Mouse (Mus musculus) liver, embryonic 15.5 days (tissue): ENCODE data around the gene Me3. TPM values are rescaled to one million over a fixed set of nuclear protein-coding genes. Genes with fewer than 3 reads are reported as not detected.

Experiments
- ATAC-seq: fragments of 200-750 bp; cut with Nextera tagmentation; 2 replicates; pipeline ENCODE4 v1.8.0; 2017; ENCODE audit warnings: moderate number of reproducible peaks, mild to moderate bottlenecking, moderate library complexity; ENCODE audit not compliant: insufficient read depth
- H3K27ac ChIP-seq: fragments of 300-500 bp; sonication (generic); replicated peaks from 2 replicates; pipeline ENCODE4 v1.5.1; 2015; ENCODE audit warnings: mild to moderate bottlenecking, inconsistent platforms
- H3K27me3 ChIP-seq: fragments of 300-500 bp; sonication (generic); 2 replicates; pipeline ENCODE4 v1.6.1; 2015; ENCODE audit warnings: mild to moderate bottlenecking, inconsistent platforms
- H3K36me3 ChIP-seq: fragments of 300-500 bp; sonication (generic); replicated peaks from 2 replicates; pipeline ENCODE4 v1.6.1; 2015; ENCODE audit warnings: moderate library complexity, mild to moderate bottlenecking, inconsistent platforms
- H3K4me1 ChIP-seq: fragments of 300-500 bp; sonication (generic); replicated peaks from 2 replicates; pipeline ENCODE4 v1.6.1; 2015; ENCODE audit warnings: inconsistent platforms
- H3K4me2 ChIP-seq: fragments of 300-500 bp; sonication (generic); 2 replicates; pipeline ENCODE4 v1.6.1; 2015; ENCODE audit warnings: moderate library complexity, mild to moderate bottlenecking, inconsistent platforms
- H3K4me3 ChIP-seq: fragments of 300-500 bp; sonication (generic); replicated peaks from 2 replicates; pipeline ENCODE4 v1.5.1; 2015; ENCODE audit warnings: mild to moderate bottlenecking, inconsistent platforms
- H3K9ac ChIP-seq: fragments of 300-500 bp; sonication (generic); 2 replicates; pipeline ENCODE4 v1.6.1; 2015; ENCODE audit warnings: moderate library complexity, mild to moderate bottlenecking, inconsistent platforms
- H3K9me3 ChIP-seq: fragments of 300-500 bp; sonication (generic); replicated peaks from 2 replicates; pipeline ENCODE4 v1.6.1; 2016; ENCODE audit warnings: inconsistent platforms
- WGBS: fragments of 180-500 bp; shearing (Covaris S2); methylation state at CpG from one replicate; pipeline ENCODE4 v1.1.7; 2015; ENCODE audit warnings: mixed read lengths; ENCODE audit not compliant: insufficient replicate concordance; 5-methylcytosine and 5-hydroxymethylcytosine counted together
- polyA plus RNA-seq: library from polyadenylated mRNA; unstranded; fragments of >200 nt; fragmentation: Nextera tagmentation; extraction: Ambion mirVana; gene quantifications from 2 replicates; pipeline ENCODE4 v1.2.1, GENCODE M21; 2015

Me3 gene
- polyA plus RNA-seq, 1 experiment from 2014 or later = 0.07 TPM

- Histone ChIP-seq H3K36me3 (no peaks in the 10 kb centered on the region), H3K9ac (no peak overlapping the region), H3K27ac (no peak overlapping the region), H3K4me3 (no peak overlapping the region), H3K4me1 (0 out of 2 replicates have a peak, but pooled peaks cover 4% of the 10 kb centered on the region), H3K9me3 (no peaks in the 10 kb centered on the region), H3K27me3 (peaks cover 9% of the 10 kb centered on the region), H3K4me2 (no peak overlapping the region)
- ATAC-seq = no peak
- WGBS = 60% methylated on average over 4 of the region's 4 CpGs
Measured at GRCm38 (mm10) chr7:89629006-89629405, 3.2 kb upstream of the Me3 start.

GRCm38 (mm10) chr7:89629914-89630313, 2.3 kb upstream of the Me3 start:
- ATAC-seq = no peak
- H3K4me3 ChIP-seq = no peak overlapping the region
- no peak overlapping the region for H3K27ac ChIP-seq
- no peak overlapping the region for H3K9ac ChIP-seq
- 51% methylated on average over 3 of the region's 3 CpGs for WGBS
- no peak overlapping the region for H3K4me2 ChIP-seq
- no peaks in the 10 kb centered on the region for H3K36me3 ChIP-seq
- H3K9me3 ChIP-seq = no peaks in the 10 kb centered on the region
- H3K27me3 ChIP-seq = peaks cover 9% of the 10 kb centered on the region
- H3K4me1 ChIP-seq = 0 out of 2 replicates have a peak, but pooled peaks cover 4% of the 10 kb centered on the region

GRCm38 (mm10) chr7:89630796-89631195, 1.4 kb upstream of the Me3 start:
- Histone ChIP-seq H3K9ac (no peak overlapping the region), H3K4me2 (no peak overlapping the region), H3K27me3 (peaks cover 9% of the 10 kb centered on the region), H3K4me1 (0 out of 2 replicates have a peak, but pooled peaks cover 4% of the 10 kb centered on the region), H3K4me3 (no peak overlapping the region), H3K9me3 (no peaks in the 10 kb centered on the region), H3K27ac (no peak overlapping the region), H3K36me3 (no peaks in the 10 kb centered on the region)
- no peak for ATAC-seq
- 41% methylated on average over 3 of the region's 3 CpGs for WGBS

GRCm38 (mm10) chr7:89640533-89640932, 8.3 kb downstream of the Me3 start:
- WGBS = 64% methylated on average over 6 of the region's 6 CpGs
- ATAC-seq = no peak
- Histone ChIP-seq H3K27ac (no peak overlapping the region), H3K9ac (no peak overlapping the region), H3K36me3 (no peaks in the 10 kb centered on the region), H3K4me3 (no peak overlapping the region), H3K9me3 (no peaks in the 10 kb centered on the region), H3K27me3 (no peaks in the 10 kb centered on the region), H3K4me1 (no peaks in the 10 kb centered on the region), H3K4me2 (no peak overlapping the region)

GRCm38 (mm10) chr7:89640944-89641661, 8.9 kb downstream of the Me3 start:
- Histone ChIP-seq H3K36me3 (no peaks in the 10 kb centered on the region), H3K4me1 (no peaks in the 10 kb centered on the region), H3K9ac (no peak overlapping the region), H3K27me3 (no peaks in the 10 kb centered on the region), H3K9me3 (no peaks in the 10 kb centered on the region), H3K4me3 (no peak overlapping the region), H3K27ac (no peak overlapping the region), H3K4me2 (no peak overlapping the region)
- WGBS = 50% methylated on average over 8 of the region's 8 CpGs
- no peak for ATAC-seq

- no peak for ATAC-seq
- 54% methylated on average over 3 of the region's 3 CpGs for WGBS
- H3K27me3 ChIP-seq = no peaks in the 10 kb centered on the region
- no peak overlapping the region for H3K27ac ChIP-seq
- H3K4me1 ChIP-seq = no peaks in the 10 kb centered on the region
- no peaks in the 10 kb centered on the region for H3K9me3 ChIP-seq
- no peak overlapping the region for H3K9ac ChIP-seq
- no peak overlapping the region for H3K4me2 ChIP-seq
- H3K36me3 ChIP-seq = no peaks in the 10 kb centered on the region
- no peak overlapping the region for H3K4me3 ChIP-seq
Measured at GRCm38 (mm10) chr7:89645015-89645414, 12.8 kb downstream of the Me3 start.

- H3K9me3 ChIP-seq = no peaks in the 10 kb centered on the region
- no peak overlapping the region for H3K4me3 ChIP-seq
- H3K36me3 ChIP-seq = no peaks in the 10 kb centered on the region
- ATAC-seq = no peak
- no peak overlapping the region for H3K27ac ChIP-seq
- H3K4me2 ChIP-seq = no peak overlapping the region
- no peak overlapping the region for H3K9ac ChIP-seq
- H3K4me1 ChIP-seq = no peaks in the 10 kb centered on the region
- H3K27me3 ChIP-seq = no peaks in the 10 kb centered on the region
Measured at GRCm38 (mm10) chr7:89647864-89648263, 15.7 kb downstream of the Me3 start.

GRCm38 (mm10) chr7:89657183-89657582, 25.0 kb downstream of the Me3 start:
- H3K9me3 ChIP-seq = no peaks in the 10 kb centered on the region
- no peak overlapping the region for H3K4me2 ChIP-seq
- H3K36me3 ChIP-seq = no peaks in the 10 kb centered on the region
- no peak overlapping the region for H3K9ac ChIP-seq
- H3K4me3 ChIP-seq = no peak overlapping the region
- no peak for ATAC-seq
- H3K27me3 ChIP-seq = no peaks in the 10 kb centered on the region
- 68% methylated on average over 9 of the region's 9 CpGs for WGBS
- no peaks in the 10 kb centered on the region for H3K4me1 ChIP-seq
- H3K27ac ChIP-seq = no peak overlapping the region

GRCm38 (mm10) chr7:89657692-89658212, 25.6 kb downstream of the Me3 start:
- no peaks in the 10 kb centered on the region for H3K9me3 ChIP-seq
- WGBS = 46% methylated on average over 7 of the region's 7 CpGs
- H3K4me1 ChIP-seq = no peaks in the 10 kb centered on the region
- H3K9ac ChIP-seq = no peak overlapping the region
- no peaks in the 10 kb centered on the region for H3K36me3 ChIP-seq
- no peak overlapping the region for H3K4me2 ChIP-seq
- no peaks in the 10 kb centered on the region for H3K27me3 ChIP-seq
- no peak overlapping the region for H3K4me3 ChIP-seq
- no peak overlapping the region for H3K27ac ChIP-seq
- no peak for ATAC-seq

GRCm38 (mm10) chr7:89664197-89664596, 32.0 kb downstream of the Me3 start:
- no peak for ATAC-seq
- H3K36me3 ChIP-seq = no peaks in the 10 kb centered on the region
- no peak overlapping the region for H3K9ac ChIP-seq
- WGBS = 23% methylated on average over 5 of the region's 5 CpGs
- H3K27ac ChIP-seq = no peak overlapping the region
- H3K9me3 ChIP-seq = no peaks in the 10 kb centered on the region
- no peak overlapping the region for H3K4me3 ChIP-seq
- H3K4me1 ChIP-seq = no peaks in the 10 kb centered on the region
- no peaks in the 10 kb centered on the region for H3K27me3 ChIP-seq
- H3K4me2 ChIP-seq = no peak overlapping the region

GRCm38 (mm10) chr7:89666361-89666760, 34.2 kb downstream of the Me3 start:
- Histone ChIP-seq H3K27me3 (no peaks in the 10 kb centered on the region), H3K4me2 (no peak overlapping the region), H3K36me3 (no peaks in the 10 kb centered on the region), H3K4me1 (no peaks in the 10 kb centered on the region), H3K27ac (no peak overlapping the region), H3K9ac (no peak overlapping the region), H3K9me3 (no peaks in the 10 kb centered on the region), H3K4me3 (no peak overlapping the region)
- no peak for ATAC-seq
- WGBS = 44% methylated on average over 3 of the region's 3 CpGs

- WGBS = 64% methylated on average over 4 of the region's 4 CpGs
- Histone ChIP-seq H3K27ac (no peak overlapping the region), H3K27me3 (no peaks in the 10 kb centered on the region), H3K4me3 (no peak overlapping the region), H3K36me3 (no peaks in the 10 kb centered on the region), H3K4me2 (no peak overlapping the region), H3K9me3 (no peaks in the 10 kb centered on the region), H3K9ac (no peak overlapping the region), H3K4me1 (no peaks in the 10 kb centered on the region)
- ATAC-seq = no peak
Measured at GRCm38 (mm10) chr7:89667570-89667969, 35.4 kb downstream of the Me3 start.
